Mouse (Mus musculus) heart, embryonic 13.5 days (tissue): ENCODE data around the gene Agps. TPM values are rescaled to one million over a fixed set of nuclear protein-coding genes. Genes with fewer than 3 reads are reported as not detected.

Experiments used
- ATAC-seq: fragments of 200-750 bp; cut with Nextera tagmentation; 2 replicates; pipeline ENCODE4 v1.8.0; 2017; ENCODE audit warnings: moderate TSS enrichment; ENCODE audit not compliant: insufficient number of reproducible peaks, low FRiP score, low TSS enrichment; ENCODE audit errors: extremely low read depth
- H3K27ac ChIP-seq: fragments of 300-500 bp; sonication (generic); replicated peaks from 2 replicates; pipeline ENCODE4 v1.5.1; 2015; ENCODE audit warnings: moderate library complexity, mild to moderate bottlenecking, inconsistent platforms
- H3K27me3 ChIP-seq: fragments of 300-500 bp; sonication (generic); replicated peaks from 2 replicates; pipeline ENCODE4 v1.6.1; 2015; ENCODE audit warnings: mild to moderate bottlenecking, inconsistent platforms
- H3K36me3 ChIP-seq: fragments of 300-500 bp; sonication (generic); 2 replicates; pipeline ENCODE4 v1.6.1; 2015; ENCODE audit warnings: mild to moderate bottlenecking, inconsistent platforms
- H3K4me1 ChIP-seq: fragments of 300-500 bp; sonication (generic); 2 replicates; pipeline ENCODE4 v1.6.1; 2015; ENCODE audit warnings: inconsistent platforms
- H3K4me2 ChIP-seq: fragments of 300-500 bp; sonication (generic); 2 replicates; pipeline ENCODE4 v1.6.1; 2015; ENCODE audit warnings: inconsistent platforms, mild to moderate bottlenecking, moderate library complexity
- H3K4me3 ChIP-seq: fragments of 300-500 bp; sonication (generic); 2 replicates; pipeline ENCODE4 v1.5.1; 2015; ENCODE audit warnings: moderate library complexity, mild to moderate bottlenecking, inconsistent platforms
- H3K9ac ChIP-seq: fragments of 300-500 bp; sonication (generic); 2 replicates; pipeline ENCODE4 v1.6.1; 2015; ENCODE audit warnings: inconsistent platforms, mild to moderate bottlenecking, moderate library complexity
- H3K9me3 ChIP-seq: fragments of 300-500 bp; sonication (generic); 2 replicates; pipeline ENCODE4 v1.6.1; 2016; ENCODE audit warnings: inconsistent platforms
- WGBS: fragments of 180-500 bp; shearing (Covaris S2); methylation state at CpG from one replicate; pipeline ENCODE4 v1.1.7; 2015; ENCODE audit warnings: mixed read lengths; 5-methylcytosine and 5-hydroxymethylcytosine counted together
- polyA plus RNA-seq: library from polyadenylated mRNA; unstranded; fragments of >200 nt; fragmentation: Nextera tagmentation; extraction: Ambion mirVana; gene quantifications from 2 replicates; pipeline ENCODE4 v1.2.1, GENCODE M21; 2015

Agps gene
- polyA plus RNA-seq, 1 experiment from 2014 or later, result 22.1 TPM

DNA sequence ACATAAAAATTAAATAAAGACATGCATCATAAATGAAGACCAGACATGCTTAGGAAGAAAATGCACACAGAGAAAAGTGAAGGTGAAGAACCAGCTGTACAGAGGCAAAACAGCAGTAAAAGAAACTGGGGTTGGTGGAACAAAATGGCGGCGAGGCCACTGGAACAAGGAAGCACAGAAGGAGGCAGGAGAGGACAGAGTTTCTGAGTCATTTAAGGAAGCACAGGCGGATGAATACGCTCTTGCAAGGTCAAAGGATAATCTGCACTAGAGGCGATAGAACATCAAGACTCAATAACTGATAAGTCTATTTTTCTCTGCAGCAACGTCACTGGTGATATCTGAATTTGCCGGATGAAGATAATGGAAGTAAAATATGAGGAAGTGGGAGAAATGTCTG lies 1.7 kb upstream of the Agps start:
- Histone ChIP-seq H3K36me3 (no peaks in the 10 kb centered on the region), H3K4me1 (peaks cover 19% of the 10 kb centered on the region), H3K4me3 (no peak overlapping the region), H3K9me3 (no peaks in the 10 kb centered on the region), H3K9ac (no peak overlapping the region), H3K4me2 (no peak overlapping the region), H3K27ac (no peak overlapping the region), H3K27me3 (no peaks in the 10 kb centered on the region)
- 76% methylated on average over 7 of the region's 7 CpGs for WGBS
- no peak for ATAC-seq

DNA sequence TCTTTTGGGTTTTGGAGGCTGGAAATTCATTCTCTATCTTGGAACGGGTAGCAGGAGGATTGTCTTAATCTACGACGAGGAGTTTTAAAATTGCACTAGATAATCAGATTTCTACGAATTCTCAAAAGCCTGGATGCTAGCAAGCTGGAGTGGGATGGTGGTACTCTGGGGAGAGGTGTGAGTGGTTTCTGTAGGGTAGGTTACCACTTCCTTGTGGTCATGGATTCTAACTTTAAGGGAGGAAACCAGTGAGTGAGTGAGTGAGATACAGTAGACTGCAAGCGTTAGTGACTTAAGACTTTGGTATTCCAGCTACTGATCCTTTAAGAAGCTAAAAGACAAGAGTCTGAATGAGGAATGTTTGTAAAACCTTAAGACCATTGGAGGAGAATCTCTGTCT lies 804 bp downstream of the Agps start:
- no peaks in the 10 kb centered on the region for H3K9me3 ChIP-seq
- H3K4me2 ChIP-seq, result peak overlapping the region; percentile 94
- no peak for ATAC-seq
- peak overlapping the region; percentile 79 for H3K27ac ChIP-seq
- under 1% methylated on average over 5 of the region's 5 CpGs for WGBS
- H3K4me3 ChIP-seq, result peak overlapping the region; percentile 94
- H3K4me1 ChIP-seq, result peaks cover 28% of the 10 kb centered on the region
- no peaks in the 10 kb centered on the region for H3K27me3 ChIP-seq
- peak overlapping the region; percentile 91 for H3K9ac ChIP-seq
- no peaks in the 10 kb centered on the region for H3K36me3 ChIP-seq

DNA sequence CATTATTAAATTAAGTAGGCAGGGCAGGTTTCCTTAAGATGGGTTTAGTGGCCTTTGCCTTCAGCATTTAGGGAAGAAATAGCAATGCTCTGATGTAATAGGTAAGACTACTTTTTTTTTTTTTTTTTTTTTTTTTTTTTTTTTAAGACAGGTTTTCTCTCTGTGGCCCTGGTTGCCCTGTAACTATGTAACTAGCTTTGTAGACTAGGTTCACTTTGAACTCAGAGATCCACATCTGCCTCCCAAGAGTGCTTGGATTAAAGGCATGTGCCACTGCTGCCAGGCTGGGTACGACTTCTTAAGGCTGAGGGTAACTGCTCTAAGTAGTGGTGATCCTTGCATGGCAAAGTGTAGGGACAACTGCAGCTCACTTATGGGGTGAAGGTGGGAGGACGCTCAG lies 2.5 kb downstream of the Agps start:
- WGBS, result 87% methylated on average over 2 of the region's 2 CpGs
- H3K9me3 ChIP-seq, result no peaks in the 10 kb centered on the region
- H3K27ac ChIP-seq, result no peak overlapping the region
- no peaks in the 10 kb centered on the region for H3K27me3 ChIP-seq
- no peak overlapping the region for H3K4me3 ChIP-seq
- H3K4me2 ChIP-seq, result no peak overlapping the region
- peaks cover 28% of the 10 kb centered on the region for H3K4me1 ChIP-seq
- no peak for ATAC-seq
- H3K36me3 ChIP-seq, result no peaks in the 10 kb centered on the region
- no peak overlapping the region for H3K9ac ChIP-seq

DNA sequence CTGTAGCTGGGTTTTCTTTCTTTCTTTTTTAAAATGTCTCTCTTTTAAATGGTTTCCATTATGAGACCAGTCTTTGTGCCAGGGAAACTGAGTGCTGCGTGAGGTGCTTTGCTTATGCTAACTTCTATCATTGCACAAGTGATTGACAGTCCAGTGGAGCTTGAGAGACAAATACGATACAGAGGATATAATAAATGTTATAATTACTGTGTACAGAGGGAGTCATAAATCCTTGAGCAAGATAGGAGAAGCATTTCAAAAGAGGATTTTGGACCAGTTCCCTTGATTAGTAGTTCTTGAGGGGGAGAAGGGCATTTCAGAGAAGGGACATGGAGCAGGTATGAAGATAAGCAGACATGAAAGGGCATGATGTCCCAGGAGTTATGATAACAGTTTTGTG lies 10.3 kb downstream of the Agps start:
- H3K9me3 ChIP-seq, result no peaks in the 10 kb centered on the region
- H3K4me2 ChIP-seq, result no peak overlapping the region
- ATAC-seq, result no peak
- no peak overlapping the region for H3K9ac ChIP-seq
- no peak overlapping the region for H3K27ac ChIP-seq
- WGBS, result 82% methylated on average over 2 of the region's 2 CpGs
- no peaks in the 10 kb centered on the region for H3K27me3 ChIP-seq
- no peaks in the 10 kb centered on the region for H3K36me3 ChIP-seq
- H3K4me3 ChIP-seq, result no peak overlapping the region
- peaks cover 24% of the 10 kb centered on the region for H3K4me1 ChIP-seq

DNA sequence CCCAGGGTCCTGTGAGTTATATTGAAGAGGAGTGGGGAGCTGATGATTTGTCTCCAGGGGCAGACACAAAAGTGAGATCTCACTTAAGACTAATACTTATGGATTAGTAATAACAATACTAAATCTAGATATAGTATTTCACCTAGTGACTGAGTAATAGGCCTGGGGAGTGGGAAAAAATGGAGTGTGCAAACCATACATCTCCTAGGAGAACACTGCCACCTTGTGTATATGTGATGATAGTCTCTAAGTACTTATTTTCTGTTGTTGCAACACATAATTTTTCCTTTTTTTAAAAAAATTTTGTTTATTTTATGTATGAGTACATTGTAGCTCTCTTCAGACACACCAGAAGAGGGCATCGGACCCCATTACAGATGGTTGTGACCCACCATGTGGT lies 15.7 kb downstream of the Agps start:
- no peak overlapping the region for H3K9ac ChIP-seq
- no peak overlapping the region for H3K4me3 ChIP-seq
- H3K4me1 ChIP-seq, result peaks cover 20% of the 10 kb centered on the region
- WGBS, result 100% methylated on average over 1 of the region's 1 CpGs
- H3K9me3 ChIP-seq, result no peaks in the 10 kb centered on the region
- H3K4me2 ChIP-seq, result no peak overlapping the region
- H3K36me3 ChIP-seq, result no peaks in the 10 kb centered on the region; the same call in 1 of the 2 replicates
- no peak for ATAC-seq
- H3K27ac ChIP-seq, result no peak overlapping the region
- H3K27me3 ChIP-seq, result no peaks in the 10 kb centered on the region

DNA sequence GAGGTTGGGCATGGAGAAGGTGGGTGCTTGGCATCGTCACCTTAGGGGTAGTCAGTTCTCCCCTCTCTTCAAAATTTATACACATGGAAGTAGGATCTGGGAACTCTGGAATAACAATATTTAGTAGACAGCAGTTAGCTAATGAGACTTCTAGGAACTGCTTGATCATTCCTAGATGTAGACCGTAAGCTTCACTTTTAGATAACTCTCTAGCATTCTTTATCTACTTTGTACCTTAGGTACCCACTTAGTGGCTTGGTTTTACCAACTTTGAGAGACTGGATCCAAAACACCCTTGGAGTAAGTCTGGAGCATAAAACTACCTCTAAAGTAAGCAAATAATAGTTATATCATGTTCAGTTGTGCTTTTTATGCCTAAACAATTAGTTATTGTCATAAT lies 20.5 kb downstream of the Agps start:
- no peaks in the 10 kb centered on the region for H3K9me3 ChIP-seq
- H3K4me3 ChIP-seq, result no peak overlapping the region
- ATAC-seq, result no peak
- peaks cover 13% of the 10 kb centered on the region for H3K36me3 ChIP-seq
- H3K4me2 ChIP-seq, result no peak overlapping the region
- H3K27ac ChIP-seq, result no peak overlapping the region
- H3K4me1 ChIP-seq, result 0 out of 2 replicates have a peak, but pooled peaks cover 6% of the 10 kb centered on the region
- no peaks in the 10 kb centered on the region for H3K27me3 ChIP-seq
- no peak overlapping the region for H3K9ac ChIP-seq
- WGBS, result 88% methylated on average over 2 of the region's 2 CpGs

DNA sequence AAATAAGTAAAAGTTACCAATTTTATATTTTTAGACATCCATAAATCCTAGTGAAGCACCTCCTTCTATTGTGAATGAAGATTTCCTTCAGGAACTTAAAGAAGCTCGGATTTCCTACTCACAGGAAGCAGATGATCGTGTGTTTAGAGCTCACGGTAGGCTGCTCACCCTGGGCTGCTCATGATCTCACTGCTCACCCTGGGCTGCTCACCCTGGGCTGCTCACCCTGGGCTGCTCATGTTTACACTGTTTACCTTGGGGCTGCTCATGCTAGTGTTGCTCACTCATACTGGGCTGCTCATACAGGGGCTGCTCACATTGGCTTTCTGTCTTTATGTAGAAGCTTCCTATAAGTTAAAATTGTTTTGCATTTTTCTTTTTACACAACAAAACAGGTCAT lies 22.2 kb downstream of the Agps start:
- H3K4me2 ChIP-seq, result no peak overlapping the region
- no peak overlapping the region for H3K4me3 ChIP-seq
- H3K27ac ChIP-seq, result no peak overlapping the region
- WGBS, result 54% methylated on average over 3 of the region's 3 CpGs
- H3K9me3 ChIP-seq, result no peaks in the 10 kb centered on the region
- H3K36me3 ChIP-seq, result peaks cover 24% of the 10 kb centered on the region
- H3K27me3 ChIP-seq, result no peaks in the 10 kb centered on the region
- H3K4me1 ChIP-seq, result 0 out of 2 replicates have a peak, but pooled peaks cover 6% of the 10 kb centered on the region
- no peak overlapping the region for H3K9ac ChIP-seq
- no peak for ATAC-seq

DNA sequence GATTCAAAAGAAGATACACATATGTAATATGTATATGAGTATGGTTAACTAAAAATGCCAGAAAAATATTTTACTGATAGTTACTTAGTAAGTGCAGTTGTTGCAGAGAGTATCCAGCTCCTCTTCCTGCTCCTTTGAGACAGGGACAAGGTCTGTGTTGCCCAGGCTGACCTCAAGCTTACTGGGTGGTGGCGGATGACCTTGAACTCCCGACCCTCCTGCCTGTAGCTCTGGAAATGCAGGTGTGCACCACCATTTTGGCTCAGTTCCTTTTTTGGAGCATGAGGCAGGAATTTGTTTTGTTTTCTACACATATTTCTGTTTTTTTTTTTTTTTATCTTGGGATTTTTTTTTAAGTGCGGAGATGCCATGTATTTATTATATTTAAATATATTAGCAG lies 29.1 kb downstream of the Agps start:
- Histone ChIP-seq H3K9me3 (no peaks in the 10 kb centered on the region), H3K9ac (no peak overlapping the region), H3K4me2 (no peak overlapping the region), H3K27me3 (no peaks in the 10 kb centered on the region), H3K36me3 (peaks cover 50% of the 10 kb centered on the region), H3K4me1 (no peaks in the 10 kb centered on the region), H3K4me3 (no peak overlapping the region), H3K27ac (no peak overlapping the region)
- WGBS, result 93% methylated on average over 3 of the region's 3 CpGs
- no peak for ATAC-seq

DNA sequence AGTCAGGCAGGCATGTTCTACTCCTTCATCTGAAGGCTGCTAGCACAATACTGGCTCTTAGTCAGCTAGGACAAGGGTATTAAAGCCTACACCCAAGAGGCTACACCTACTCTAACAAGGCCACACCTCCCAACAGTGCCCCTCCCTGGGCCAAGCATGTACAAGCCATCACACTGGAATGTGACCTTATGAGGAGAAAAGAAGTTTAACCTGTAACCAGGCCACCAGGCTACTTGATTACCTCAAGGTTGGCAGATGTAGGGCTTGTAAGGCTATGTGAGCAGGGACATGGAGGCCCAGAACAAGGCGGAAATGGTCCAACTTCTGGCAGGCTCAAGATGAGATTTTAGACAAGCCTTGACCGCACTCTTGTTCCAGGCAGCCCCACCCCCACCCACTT lies 37.6 kb downstream of the Agps start:
- 93% methylated on average over 2 of the region's 2 CpGs for WGBS
- H3K9me3 ChIP-seq, result no peaks in the 10 kb centered on the region
- ATAC-seq, result no peak

DNA sequence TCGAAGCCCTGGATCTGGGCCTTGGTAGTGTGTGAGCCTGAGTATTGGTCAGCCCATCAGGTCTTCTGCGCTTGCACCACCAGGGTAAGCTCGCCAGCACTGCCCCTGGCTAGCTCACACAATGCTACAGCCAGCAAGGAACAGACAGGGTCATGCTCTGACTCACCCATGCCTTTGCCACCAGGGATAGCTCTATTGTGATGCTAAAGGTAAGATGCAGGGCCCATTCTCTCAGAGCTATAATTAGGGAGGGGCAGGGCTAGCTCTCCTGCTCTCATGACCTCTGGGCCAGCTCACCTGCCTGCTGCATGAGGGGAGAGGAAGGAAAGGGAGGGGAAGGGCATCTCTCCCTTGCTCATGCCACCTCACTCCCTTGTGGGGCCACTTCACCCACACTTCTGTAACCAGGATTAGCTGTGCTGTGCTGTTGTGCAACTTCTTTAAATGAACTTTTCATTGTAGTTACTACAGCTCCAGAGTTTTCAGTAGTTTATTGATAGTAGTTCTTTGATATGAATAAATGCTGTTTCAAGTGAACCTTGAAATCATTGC lies 42.1 kb downstream of the Agps start:
- no peaks in the 10 kb centered on the region for H3K4me1 ChIP-seq
- H3K9ac ChIP-seq, result no peak overlapping the region
- no peak for ATAC-seq
- 80% methylated on average over 3 of the region's 3 CpGs for WGBS
- no peak overlapping the region for H3K27ac ChIP-seq
- no peaks in the 10 kb centered on the region for H3K27me3 ChIP-seq
- H3K36me3 ChIP-seq, result peaks cover 34% of the 10 kb centered on the region
- H3K4me2 ChIP-seq, result no peak overlapping the region
- no peaks in the 10 kb centered on the region for H3K9me3 ChIP-seq
- H3K4me3 ChIP-seq, result no peak overlapping the region

More for the DNA sequence above, 37.6 kb downstream of the Agps start:
- no peak overlapping the region for H3K4me2 ChIP-seq
- no peak overlapping the region for H3K4me3 ChIP-seq
- no peaks in the 10 kb centered on the region for H3K4me1 ChIP-seq
- no peaks in the 10 kb centered on the region for H3K27me3 ChIP-seq
- no peak overlapping the region for H3K27ac ChIP-seq
- H3K36me3 ChIP-seq, result peaks cover 38% of the 10 kb centered on the region
- H3K9ac ChIP-seq, result no peak overlapping the region

DNA sequence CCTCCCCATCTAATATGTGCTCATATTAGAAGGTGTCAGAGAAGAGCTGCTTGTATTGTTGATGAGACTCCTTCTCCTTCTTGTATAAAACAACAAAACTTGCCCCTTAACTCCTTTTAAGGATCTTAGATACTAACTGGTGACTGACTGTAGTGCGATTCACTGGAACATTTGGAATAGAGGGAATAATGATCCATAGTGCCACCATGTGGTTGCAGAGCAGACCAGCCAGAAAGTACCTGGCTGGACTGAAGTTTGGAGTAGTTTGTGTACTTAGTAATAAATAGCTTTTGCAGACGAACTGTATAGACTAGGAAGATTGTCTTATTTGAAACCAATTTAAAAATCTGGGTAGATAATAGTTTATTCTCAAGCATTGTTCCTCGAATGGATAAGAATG lies 47.8 kb downstream of the Agps start:
- Histone ChIP-seq H3K27ac (no peak overlapping the region), H3K4me3 (no peak overlapping the region), H3K27me3 (no peaks in the 10 kb centered on the region), H3K9me3 (no peaks in the 10 kb centered on the region), H3K4me2 (no peak overlapping the region), H3K36me3 (peaks cover 16% of the 10 kb centered on the region), H3K9ac (no peak overlapping the region), H3K4me1 (no peaks in the 10 kb centered on the region)
- 48% methylated on average over 3 of the region's 3 CpGs for WGBS
- ATAC-seq, result no peak

DNA sequence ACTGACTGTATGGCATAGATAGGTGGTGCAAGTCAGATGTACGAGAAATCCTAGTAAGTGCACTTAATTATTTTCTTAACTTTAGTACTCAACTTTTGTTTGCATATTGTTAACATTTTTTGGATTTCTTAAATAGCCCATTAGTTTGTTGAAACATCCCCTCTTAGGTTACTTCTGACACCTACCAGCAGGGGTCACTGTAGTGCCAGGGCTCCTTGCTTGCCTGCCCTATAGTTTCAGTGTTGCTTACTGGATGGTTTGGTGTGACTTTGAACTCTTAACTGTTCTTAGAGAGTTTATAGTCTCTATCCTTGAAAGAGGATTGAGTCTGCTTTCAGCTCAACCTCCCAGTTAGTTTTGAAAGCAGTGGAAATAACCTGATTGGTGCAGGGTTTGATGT lies 51.6 kb downstream of the Agps start:
- Histone ChIP-seq H3K9ac (no peak overlapping the region), H3K27me3 (no peaks in the 10 kb centered on the region), H3K4me3 (no peak overlapping the region), H3K4me2 (no peak overlapping the region), H3K27ac (no peak overlapping the region), H3K9me3 (no peaks in the 10 kb centered on the region), H3K36me3 (peaks cover 29% of the 10 kb centered on the region), H3K4me1 (no peaks in the 10 kb centered on the region)
- 44% methylated on average over 1 of the region's 1 CpGs for WGBS
- no peak for ATAC-seq
